Mouse (Mus musculus) kidney, embryonic 14.5 days (tissue): ENCODE data around the gene Tarbp2. TPM values are rescaled to one million over a fixed set of nuclear protein-coding genes. Genes with fewer than 3 reads are reported as not detected.

Source experiments
- ATAC-seq: fragments of 200-750 bp; cut with Nextera tagmentation; 2 replicates; pipeline ENCODE4 v1.8.0; 2017; ENCODE audit warnings: moderate number of reproducible peaks, mild to moderate bottlenecking, moderate TSS enrichment, moderate library complexity; ENCODE audit not compliant: low FRiP score, low TSS enrichment
- H3K27ac ChIP-seq: fragments of 300-500 bp; sonication (generic); 2 replicates; pipeline ENCODE4 v1.5.1; 2014; ENCODE audit warnings: low read depth, mild to moderate bottlenecking, low read length, moderate library complexity, mixed read lengths
- H3K27me3 ChIP-seq: fragments of 300-500 bp; sonication (generic); 2 replicates; pipeline ENCODE4 v1.6.1; 2014; ENCODE audit warnings: mild to moderate bottlenecking, low read length; ENCODE audit not compliant: control insufficient read depth, insufficient read depth
- H3K36me3 ChIP-seq: fragments of 300-500 bp; sonication (generic); 2 replicates; pipeline ENCODE4 v1.6.1; 2014; ENCODE audit warnings: low read length, mixed read lengths; ENCODE audit not compliant: control insufficient read depth, insufficient read depth
- H3K4me1 ChIP-seq: fragments of 300-500 bp; sonication (generic); 2 replicates; pipeline ENCODE4 v1.6.1; 2014; ENCODE audit warnings: low read length, mixed read lengths; ENCODE audit not compliant: control insufficient read depth, insufficient read depth
- H3K4me2 ChIP-seq: fragments of 300-500 bp; sonication (generic); replicated peaks from 2 replicates; pipeline ENCODE4 v1.6.1; 2014; ENCODE audit warnings: low read depth, mild to moderate bottlenecking, low read length
- H3K4me3 ChIP-seq: fragments of 300-500 bp; sonication (generic); 2 replicates; pipeline ENCODE4 v1.5.1; 2014; ENCODE audit warnings: mild to moderate bottlenecking, low read length
- H3K9ac ChIP-seq: fragments of 300-500 bp; sonication (generic); 2 replicates; pipeline ENCODE4 v1.6.1; 2014; ENCODE audit warnings: low read depth, mild to moderate bottlenecking, low read length, moderate library complexity
- H3K9me3 ChIP-seq: fragments of 300-500 bp; sonication (generic); 2 replicates; pipeline ENCODE4 v1.6.1; 2016; ENCODE audit warnings: low read length; ENCODE audit not compliant: control insufficient read depth
- WGBS: fragments of 180-500 bp; shearing (Covaris S2); extraction: QIAGEN DNeasy Blood & Tissue Kit; methylation state at CpG from one replicate; pipeline ENCODE4 v1.1.7; 2014; 5-methylcytosine and 5-hydroxymethylcytosine counted together
- polyA plus RNA-seq: library from polyadenylated mRNA; unstranded; fragments of >200 nt; fragmentation: Nextera tagmentation; extraction: Ambion mirVana; gene quantifications from 2 replicates; pipeline ENCODE4 v1.2.1, GENCODE M21; 2014

The Tarbp2 gene
- polyA plus RNA-seq, 1 experiment from 2014 or later: 89.1 TPM

DNA sequence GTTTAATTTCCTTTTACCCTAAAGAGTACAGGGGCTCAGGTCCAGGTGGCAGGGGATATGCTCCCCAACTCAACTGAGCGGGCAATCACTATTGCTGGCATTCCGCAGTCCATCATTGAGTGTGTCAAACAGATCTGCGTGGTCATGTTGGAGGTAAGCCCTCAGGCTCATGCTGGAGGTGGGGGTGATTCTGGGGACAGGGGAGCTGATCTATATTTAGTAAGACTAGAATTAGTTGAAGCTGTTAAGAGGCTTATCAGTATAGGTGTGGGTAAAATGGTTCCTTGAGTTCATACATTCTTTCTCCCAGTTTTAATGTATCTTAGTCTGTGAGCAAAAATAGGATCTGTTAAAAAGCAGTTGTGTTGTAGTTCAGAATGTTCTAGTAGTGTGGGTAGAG is 34.9 kb upstream of the Tarbp2 start:
- no peaks in the 10 kb centered on the region for H3K27me3 ChIP-seq
- H3K9me3 ChIP-seq: no peaks in the 10 kb centered on the region
- no peak overlapping the region for H3K9ac ChIP-seq
- H3K36me3 ChIP-seq: peaks cover 93% of the 10 kb centered on the region
- H3K4me3 ChIP-seq: no peak overlapping the region
- H3K4me1 ChIP-seq: no peaks in the 10 kb centered on the region
- H3K4me2 ChIP-seq: no peak overlapping the region
- no peak for ATAC-seq
- H3K27ac ChIP-seq: no peak overlapping the region
- WGBS: 99% methylated on average over 3 of the region's 3 CpGs

DNA sequence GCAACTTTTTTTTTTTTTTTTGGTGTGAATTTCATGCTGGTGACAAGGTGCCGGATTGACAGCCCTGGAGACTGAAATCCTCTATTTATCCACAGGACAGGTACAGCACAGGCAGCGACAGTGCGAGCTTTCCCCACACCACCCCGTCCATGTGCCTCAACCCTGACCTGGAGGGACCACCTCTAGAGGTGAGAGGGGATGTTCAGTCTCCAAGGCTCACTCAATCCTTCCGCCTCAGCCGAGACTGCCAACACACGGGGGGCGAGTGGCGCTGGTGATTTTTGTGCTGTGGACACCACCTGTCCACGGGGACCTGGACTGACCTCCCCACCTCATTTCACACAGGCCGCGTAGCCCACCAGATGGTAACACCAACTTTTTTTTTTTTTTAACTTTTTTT is 32.1 kb upstream of the Tarbp2 start:
- ATAC-seq: 0 out of 2 replicates have a peak, but pooled peaks have one; percentile 35
- H3K4me1 ChIP-seq: no peaks in the 10 kb centered on the region
- H3K4me2 ChIP-seq: no peak overlapping the region
- 91% methylated on average over 12 of the region's 12 CpGs for whole genome bisulfite sequencing
- no peak overlapping the region for H3K27ac ChIP-seq
- peaks cover 95% of the 10 kb centered on the region for H3K36me3 ChIP-seq
- no peaks in the 10 kb centered on the region for H3K9me3 ChIP-seq
- no peak overlapping the region for H3K4me3 ChIP-seq
- H3K9ac ChIP-seq: no peak overlapping the region
- H3K27me3 ChIP-seq: no peaks in the 10 kb centered on the region

DNA sequence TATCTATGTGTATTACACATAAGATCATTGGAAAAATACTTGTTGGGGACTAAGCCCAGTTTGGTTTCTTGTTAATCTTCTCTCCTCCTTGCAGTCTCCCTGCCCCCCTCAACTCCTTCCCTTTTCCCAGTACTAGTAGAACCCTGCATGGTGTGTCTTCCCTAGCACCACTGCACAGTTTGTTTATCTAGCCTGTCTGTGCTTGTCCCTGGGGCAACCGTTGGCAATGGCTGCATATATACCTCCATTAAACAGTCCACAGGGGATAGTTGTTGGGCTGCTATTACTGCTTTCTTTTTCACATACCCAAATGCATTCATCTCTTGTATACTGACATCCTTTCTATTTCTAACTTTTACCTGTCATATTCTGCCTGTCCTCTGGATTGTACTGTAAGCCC is 30.3 kb upstream of the Tarbp2 start:
- WGBS: 85% methylated on average over 1 of the region's 1 CpGs
- no peak overlapping the region for H3K4me3 ChIP-seq
- H3K27me3 ChIP-seq: no peaks in the 10 kb centered on the region
- no peak for ATAC-seq
- no peaks in the 10 kb centered on the region for H3K4me1 ChIP-seq
- H3K27ac ChIP-seq: no peak overlapping the region
- no peak overlapping the region for H3K4me2 ChIP-seq
- H3K9me3 ChIP-seq: no peaks in the 10 kb centered on the region
- H3K36me3 ChIP-seq: peaks cover 94% of the 10 kb centered on the region
- H3K9ac ChIP-seq: no peak overlapping the region

DNA sequence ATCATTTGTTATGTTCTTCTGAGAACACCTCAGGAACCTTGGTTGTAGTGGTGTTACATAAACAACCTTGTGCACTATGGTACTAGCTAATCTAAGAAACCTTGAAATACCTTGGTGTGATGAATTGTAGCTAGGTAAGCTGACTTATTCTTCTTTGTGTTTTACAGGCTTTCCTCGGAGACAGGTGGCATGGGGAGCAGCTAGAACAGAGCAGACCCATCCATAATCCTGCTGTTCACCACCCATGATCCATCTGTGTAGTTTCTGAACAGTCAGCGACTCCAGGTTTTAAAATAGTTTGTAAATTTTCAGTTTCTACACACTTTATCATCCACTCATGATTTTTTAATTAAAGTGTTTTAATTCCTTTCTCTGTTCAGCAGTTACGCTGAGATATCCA is 19.7 kb upstream of the Tarbp2 start:
- Histone ChIP-seq H3K9ac (no peak overlapping the region), H3K4me2 (no peak overlapping the region), H3K36me3 (peaks cover 100% of the 10 kb centered on the region), H3K4me3 (no peak overlapping the region), H3K27ac (no peak overlapping the region), H3K4me1 (no peaks in the 10 kb centered on the region), H3K9me3 (no peaks in the 10 kb centered on the region), H3K27me3 (no peaks in the 10 kb centered on the region)
- ATAC-seq: no peak
- 91% methylated on average over 3 of the region's 3 CpGs for WGBS

DNA sequence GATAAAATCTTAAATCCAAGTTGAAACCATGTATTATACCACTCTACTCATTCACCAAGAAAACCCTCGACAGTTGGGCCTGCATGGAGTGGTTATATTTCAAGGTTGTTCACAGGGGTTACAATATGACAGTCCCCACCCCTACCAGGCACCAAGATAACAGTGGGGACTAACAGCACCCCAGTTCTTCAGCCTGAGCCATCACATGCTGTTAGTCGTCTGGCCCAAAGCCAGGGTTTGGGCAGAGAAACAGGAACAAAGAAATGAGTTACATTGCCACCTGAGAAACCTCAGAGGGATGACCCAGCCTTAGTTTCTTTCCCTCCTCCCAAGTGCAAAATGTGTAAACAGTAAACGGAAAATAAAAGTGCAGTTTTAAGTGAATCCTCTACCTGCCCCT is 18.6 kb upstream of the Tarbp2 start:
- Histone ChIP-seq H3K4me3 (no peak overlapping the region), H3K27ac (no peak overlapping the region), H3K9me3 (no peaks in the 10 kb centered on the region), H3K36me3 (peaks cover 100% of the 10 kb centered on the region), H3K4me2 (no peak overlapping the region), H3K4me1 (no peaks in the 10 kb centered on the region), H3K27me3 (no peaks in the 10 kb centered on the region), H3K9ac (no peak overlapping the region)
- 69% methylated on average over 3 of the region's 3 CpGs for WGBS
- no peak for ATAC-seq

DNA sequence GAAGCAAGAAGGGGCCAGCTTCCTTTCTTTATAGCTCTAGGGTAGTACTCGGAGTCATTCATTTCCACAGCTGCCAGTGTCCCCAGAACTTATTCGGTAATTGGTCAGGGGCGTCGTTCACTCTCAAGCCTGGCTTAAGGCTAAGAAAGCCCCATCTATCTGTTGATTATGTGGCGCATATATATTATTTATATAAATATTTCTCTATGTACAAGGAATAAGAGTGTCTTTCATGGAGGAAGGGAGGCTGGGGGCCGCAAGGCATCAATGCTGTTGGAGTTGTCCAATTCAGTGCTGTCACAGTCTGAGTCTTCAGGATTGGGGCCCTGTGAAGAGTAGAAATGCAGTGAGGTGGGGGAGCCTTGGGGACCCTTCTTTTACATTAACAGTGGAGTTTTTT is 18.1 kb upstream of the Tarbp2 start:
- 88% methylated on average over 6 of the region's 6 CpGs for WGBS
- H3K9ac ChIP-seq: no peak overlapping the region
- no peaks in the 10 kb centered on the region for H3K27me3 ChIP-seq
- no peaks in the 10 kb centered on the region for H3K4me1 ChIP-seq
- no peak for ATAC-seq
- H3K9me3 ChIP-seq: no peaks in the 10 kb centered on the region
- no peak overlapping the region for H3K4me2 ChIP-seq
- no peak overlapping the region for H3K27ac ChIP-seq
- H3K4me3 ChIP-seq: no peak overlapping the region
- H3K36me3 ChIP-seq: peaks cover 100% of the 10 kb centered on the region

DNA sequence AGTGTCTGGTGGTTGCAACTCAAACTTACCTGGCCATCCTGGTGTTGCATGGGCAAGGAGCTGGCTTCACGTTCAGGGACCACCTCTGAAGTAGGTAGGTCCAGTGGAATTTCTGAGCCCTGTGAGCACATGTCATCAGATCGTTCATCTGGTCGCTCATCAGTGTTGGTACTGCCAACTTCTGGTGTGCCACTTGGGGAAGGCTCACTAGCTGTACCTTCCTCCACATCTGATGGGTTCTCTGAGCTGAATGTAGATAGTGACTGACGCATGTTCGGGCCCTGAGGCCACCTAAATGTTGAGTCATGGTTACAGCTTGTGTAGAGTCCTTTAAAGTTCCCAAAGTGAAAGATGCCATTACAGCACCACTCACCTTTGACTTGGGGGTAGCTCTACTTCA is 17.5 kb upstream of the Tarbp2 start:
- no peak overlapping the region for H3K4me3 ChIP-seq
- H3K9ac ChIP-seq: no peak overlapping the region
- H3K4me1 ChIP-seq: no peaks in the 10 kb centered on the region
- H3K27me3 ChIP-seq: no peaks in the 10 kb centered on the region
- ATAC-seq: no peak
- peaks cover 97% of the 10 kb centered on the region for H3K36me3 ChIP-seq
- H3K27ac ChIP-seq: no peak overlapping the region
- no peak overlapping the region for H3K4me2 ChIP-seq
- WGBS: 92% methylated on average over 5 of the region's 5 CpGs
- no peaks in the 10 kb centered on the region for H3K9me3 ChIP-seq

DNA sequence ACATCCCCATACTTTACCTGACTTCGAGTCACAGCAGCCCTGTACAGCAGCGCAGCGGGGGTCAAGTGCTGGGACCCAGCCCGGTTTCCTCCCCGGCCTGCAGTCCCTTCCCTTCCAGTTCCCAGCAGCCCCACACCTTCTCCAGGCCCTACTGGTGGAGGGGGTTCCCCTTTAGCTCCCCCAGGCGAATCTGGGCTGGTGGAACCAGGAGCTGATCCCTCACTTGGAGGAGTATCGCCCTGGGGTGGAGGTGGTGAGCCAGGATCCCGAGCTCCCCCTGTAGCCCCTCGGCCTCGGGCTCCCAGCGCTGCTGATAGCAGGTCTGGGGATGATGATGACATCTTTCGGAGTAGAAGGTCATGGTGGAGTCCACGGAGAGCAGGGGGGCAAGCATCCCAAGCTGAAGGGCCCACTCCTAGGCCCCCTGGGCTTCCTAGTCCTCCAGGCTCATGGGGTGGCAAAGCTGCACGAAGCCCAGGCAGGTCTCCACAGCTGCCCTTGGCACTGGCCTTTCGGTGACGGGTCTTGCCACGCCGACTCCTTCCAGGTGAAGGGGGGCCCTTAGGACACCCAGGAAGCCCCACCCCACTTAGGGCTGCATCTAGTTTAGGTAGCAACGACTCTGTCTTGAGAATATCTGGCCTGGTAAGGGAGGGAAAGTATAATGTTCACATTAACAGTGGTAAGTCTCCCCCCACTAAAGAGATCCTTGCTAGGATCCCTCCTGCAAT is 16.7 kb upstream of the Tarbp2 start:
- 83% methylated on average over 19 of the region's 19 CpGs for WGBS
- Histone ChIP-seq H3K27me3 (no peaks in the 10 kb centered on the region), H3K9me3 (no peaks in the 10 kb centered on the region), H3K27ac (no peak overlapping the region), H3K4me3 (no peak overlapping the region), H3K4me2 (no peak overlapping the region), H3K9ac (no peak overlapping the region), H3K36me3 (peaks cover 90% of the 10 kb centered on the region), H3K4me1 (0 out of 2 replicates have a peak, but pooled peaks cover 3% of the 10 kb centered on the region)
- no peak for ATAC-seq

DNA sequence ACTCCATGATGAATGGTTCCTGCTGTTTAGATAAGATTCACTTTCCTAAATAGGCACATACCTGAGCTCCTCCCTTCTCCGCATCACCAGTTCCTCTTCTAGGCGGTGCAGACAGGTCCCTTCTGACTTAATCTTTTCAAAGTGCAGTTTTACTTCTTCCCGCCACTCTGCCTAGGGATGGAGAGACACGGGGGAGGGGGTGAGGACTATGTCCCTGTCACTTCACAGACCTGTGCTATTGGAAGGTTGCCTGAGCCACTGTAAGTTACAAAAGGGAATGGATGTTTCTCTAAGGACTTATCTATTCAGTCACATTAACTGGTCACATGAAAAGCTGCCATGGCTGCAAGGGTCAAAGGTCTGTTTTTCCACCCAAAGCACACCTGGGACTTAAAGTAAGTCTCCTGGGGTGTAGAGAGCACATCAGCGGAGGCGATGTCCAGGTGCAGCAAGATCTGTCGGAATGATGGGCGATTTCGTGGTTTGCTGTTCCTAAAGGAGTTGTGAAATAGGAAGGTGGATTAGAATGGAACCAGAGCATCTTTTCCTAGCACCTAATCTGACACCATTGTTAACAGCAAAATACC is 15.6 kb upstream of the Tarbp2 start:
- Histone ChIP-seq H3K4me2 (no peak overlapping the region), H3K4me3 (no peak overlapping the region), H3K36me3 (peaks cover 79% of the 10 kb centered on the region), H3K9ac (no peak overlapping the region), H3K4me1 (0 out of 2 replicates have a peak, but pooled peaks cover 3% of the 10 kb centered on the region), H3K9me3 (no peaks in the 10 kb centered on the region), H3K27ac (no peak overlapping the region), H3K27me3 (no peaks in the 10 kb centered on the region)
- WGBS: 67% methylated on average over 9 of the region's 9 CpGs
- no peak for ATAC-seq
